ENCODE assay signal across 19 mouse cellular contexts in the genomic region with DNA sequence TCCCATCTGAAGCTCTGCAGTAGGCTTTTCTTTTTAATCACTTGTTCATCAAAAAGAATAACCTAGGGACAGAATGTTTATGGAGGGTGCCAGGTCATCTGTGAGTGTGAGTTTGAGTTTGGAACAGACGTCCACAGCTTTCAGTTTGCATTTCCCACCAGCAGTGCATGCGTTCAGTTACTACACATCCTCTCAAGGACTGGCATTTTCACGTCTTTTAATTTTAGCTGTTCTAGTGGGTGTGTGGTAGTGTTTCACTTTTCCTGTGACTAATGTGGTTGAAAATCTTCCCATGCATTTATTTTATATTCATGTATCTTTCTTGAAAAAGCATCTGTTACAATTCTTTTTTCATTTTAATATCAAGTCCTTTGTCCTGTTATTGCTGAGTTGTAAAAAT.
"Had no signal": no experiment of that assay in that cellular context is flagged by ENCODE, and none has a peak within 500 bp of the region (broad histone marks: within the 10 kb centered on the region; RNA-seq: fewer than 3 reads in every experiment).

No protein-coding gene starts in this region.

- ATAC-seq: liver, embryonic 12.5 days had no signal

- H3K27me3 ChIP-seq: limb, embryonic 13.5 days; liver, embryonic 12.5 days; liver, embryonic 15.5 days; lung, embryonic 15.5 days had no signal

- H3K9me3 ChIP-seq: limb, embryonic 13.5 days; liver, embryonic 12.5 days; liver, embryonic 15.5 days; lung, embryonic 15.5 days had no signal

- H3K4me1 ChIP-seq: liver, embryonic 12.5 days; liver, embryonic 15.5 days had no signal

- H3K27ac ChIP-seq: kidney, postnatal 0 days; layer of hippocampus, adult 2 months; limb, embryonic 13.5 days; liver, embryonic 12.5 days; liver, embryonic 15.5 days; lung, embryonic 15.5 days; stomach, postnatal 0 days had no signal

- DNase-seq: kidney, adult 2 months; kidney, postnatal 25 days; layer of hippocampus, adult 9-11 months; layer of hippocampus, postnatal 36 days; left cerebral cortex, postnatal 4 days; liver; lung, adult 18-20 months; lung, postnatal 10 days; lung, postnatal 4 days; midbrain, embryonic 14.5 days; right cerebral cortex, postnatal 4 days; thymus, postnatal 25 days had no signal

- H3K4me3 ChIP-seq: layer of hippocampus, adult 2 months; limb, embryonic 13.5 days; liver, embryonic 12.5 days; liver, embryonic 15.5 days; lung, embryonic 15.5 days had no signal
